Mouse (Mus musculus): Measurements from ENCODE around the gene Kbtbd4. TPM values are rescaled to one million over a fixed set of nuclear protein-coding genes. Genes with fewer than 3 reads are reported as not detected.

Gene Kbtbd4
- total and polyA plus RNA-seq, 2 experiments from 2014 or later = 59.4 to 60.3 TPM

GRCm38 (mm10) chr2:90931829-90932228 is 27.3 kb downstream of the Kbtbd4 start:
- WGBS = 86% methylated on average over 8 of the region's 8 CpGs
- TF ChIP-seq CTCF (IDR thresholded peaks at IDR 0.05; ENCODE audit: low read depth) = no peak
- Histone ChIP-seq H3K36me3 (ENCODE audit: insufficient read depth) (no peaks in the 10 kb centered on the region), H3K4me3 (ENCODE audit: low read depth, low read length) (no peak overlapping the region), H3K9me3 (ENCODE audit: low read length) (no peaks in the 10 kb centered on the region), H3K9ac (no peak overlapping the region), H3K4me1 (ENCODE audit: insufficient read depth) (no peaks in the 10 kb centered on the region), H3K4me2 (ENCODE audit: low read depth) (no peak overlapping the region), H3K27me3 (ENCODE audit: insufficient read depth, low read length) (no peaks in the 10 kb centered on the region), H3K27ac (ENCODE audit: low read depth, low read length) (no peak overlapping the region)
- ATAC-seq (no peak), DNase-seq (no peak)

GRCm38 (mm10) chr2:90932273-90932672 is 27.7 kb downstream of the Kbtbd4 start:
- 82% methylated on average over 2 of the region's 2 CpGs for WGBS
- Histone ChIP-seq H3K36me3 (ENCODE audit: insufficient read depth) (no peaks in the 10 kb centered on the region), H3K4me1 (ENCODE audit: insufficient read depth) (no peaks in the 10 kb centered on the region), H3K27me3 (ENCODE audit: insufficient read depth, low read length) (no peaks in the 10 kb centered on the region), H3K4me3 (ENCODE audit: low read depth, low read length) (no peak overlapping the region), H3K9me3 (ENCODE audit: low read length) (no peaks in the 10 kb centered on the region), H3K4me2 (ENCODE audit: low read depth) (no peak overlapping the region), H3K9ac (no peak overlapping the region), H3K27ac (ENCODE audit: low read depth, low read length) (no peak overlapping the region)
- no peak for TF ChIP-seq CTCF (IDR thresholded peaks at IDR 0.05; ENCODE audit: low read depth)
- no peak for DNase-seq
- no peak for ATAC-seq

GRCm38 (mm10) chr2:90938362-90938761 is 33.8 kb downstream of the Kbtbd4 start:
- ATAC-seq (no peak), DNase-seq (no peak)
- no peak for TF ChIP-seq CTCF (IDR thresholded peaks at IDR 0.05; ENCODE audit: low read depth)
- Histone ChIP-seq H3K4me3 (ENCODE audit: low read depth, low read length) (no peak overlapping the region), H3K9ac (no peak overlapping the region), H3K27me3 (ENCODE audit: insufficient read depth, low read length) (no peaks in the 10 kb centered on the region), H3K9me3 (ENCODE audit: low read length) (no peaks in the 10 kb centered on the region), H3K27ac (ENCODE audit: low read depth, low read length) (no peak overlapping the region), H3K4me1 (ENCODE audit: insufficient read depth) (peaks cover 12% of the 10 kb centered on the region), H3K4me2 (ENCODE audit: low read depth) (no peak overlapping the region), H3K36me3 (ENCODE audit: insufficient read depth) (no peaks in the 10 kb centered on the region)
- 71% methylated on average over 3 of the region's 3 CpGs for WGBS

- no peak for TF ChIP-seq CTCF (IDR thresholded peaks at IDR 0.05; ENCODE audit: low read depth)
- WGBS = 41% methylated on average over 8 of the region's 8 CpGs
Measured at GRCm38 (mm10) chr2:90939750-90940149, 35.2 kb downstream of the Kbtbd4 start.

GRCm38 (mm10) chr2:90940233-90941229 is 36.0 kb downstream of the Kbtbd4 start, which contains the start of gene Celf1:
TSS of gene Celf1 (plus strand) at chr2:90940382.
- H3K9ac ChIP-seq = peak within 1 kb of the TSS; percentile 90
- DNase-seq (peak; percentile 95), ATAC-seq (peak; percentile 98)
- peak within 1 kb of the TSS; percentile 68 for H3K4me2 ChIP-seq (ENCODE audit: low read depth)
- no peaks in the 10 kb centered on the region for H3K36me3 ChIP-seq (ENCODE audit: insufficient read depth)
- H3K4me1 ChIP-seq (ENCODE audit: insufficient read depth) = peaks cover 12% of the 10 kb centered on the region
- H3K4me3 ChIP-seq (ENCODE audit: low read depth, low read length) = peak within 1 kb of the TSS; percentile 98
- no peaks in the 10 kb centered on the region for H3K9me3 ChIP-seq (ENCODE audit: low read length)
- WGBS = 1% methylated on average over 90 of the region's 113 CpGs
- TF ChIP-seq CTCF (IDR thresholded peaks at IDR 0.05; ENCODE audit: low read depth) = peak; percentile 58
- H3K27ac ChIP-seq (ENCODE audit: low read depth, low read length) = peak within 1 kb of the TSS; percentile 94
- no peaks in the 10 kb centered on the region for H3K27me3 ChIP-seq (ENCODE audit: insufficient read depth, low read length)

More at GRCm38 (mm10) chr2:90939750-90940149, 35.2 kb downstream of the Kbtbd4 start:
- no peaks in the 10 kb centered on the region for H3K27me3 ChIP-seq (ENCODE audit: insufficient read depth, low read length)
- peaks cover 12% of the 10 kb centered on the region for H3K4me1 ChIP-seq (ENCODE audit: insufficient read depth)
- ATAC-seq (peak; percentile 12; the same call in 1 of the 2 replicates), DNase-seq (peak; percentile 48)
- no peaks in the 10 kb centered on the region for H3K36me3 ChIP-seq (ENCODE audit: insufficient read depth)
- peak overlapping the region; percentile 94 for H3K27ac ChIP-seq (ENCODE audit: low read depth, low read length)
- H3K9me3 ChIP-seq (ENCODE audit: low read length) = no peaks in the 10 kb centered on the region
- H3K9ac ChIP-seq = peak overlapping the region; percentile 90
- H3K4me2 ChIP-seq (ENCODE audit: low read depth) = peak overlapping the region; percentile 68
- H3K4me3 ChIP-seq (ENCODE audit: low read depth, low read length) = peak overlapping the region; percentile 98

- Histone ChIP-seq H3K9me3 (ENCODE audit: low read length) (no peaks in the 10 kb centered on the region), H3K27me3 (ENCODE audit: insufficient read depth, low read length) (no peaks in the 10 kb centered on the region), H3K36me3 (ENCODE audit: insufficient read depth) (no peaks in the 10 kb centered on the region), H3K4me3 (ENCODE audit: low read depth, low read length) (peak overlapping the region; percentile 98), H3K4me2 (ENCODE audit: low read depth) (peak overlapping the region; percentile 68), H3K27ac (ENCODE audit: low read depth, low read length) (no peak overlapping the region), H3K9ac (peak overlapping the region; percentile 90; the same call in 1 of the 2 replicates), H3K4me1 (ENCODE audit: insufficient read depth) (peaks cover 12% of the 10 kb centered on the region)
- no peak for TF ChIP-seq CTCF (IDR thresholded peaks at IDR 0.05; ENCODE audit: low read depth)
- DNase-seq (no peak), ATAC-seq (no peak)
- WGBS = 34% methylated on average over 2 of the region's 2 CpGs
Measured at GRCm38 (mm10) chr2:90941744-90942143, 37.2 kb downstream of the Kbtbd4 start.

- DNase-seq = no peak
- Histone ChIP-seq H3K9me3 (ENCODE audit: low read length) (no peaks in the 10 kb centered on the region), H3K4me1 (ENCODE audit: insufficient read depth) (no peaks in the 10 kb centered on the region), H3K4me3 (ENCODE audit: low read depth, low read length) (no peak overlapping the region), H3K4me2 (ENCODE audit: low read depth) (no peak overlapping the region), H3K27me3 (ENCODE audit: insufficient read depth, low read length) (no peaks in the 10 kb centered on the region), H3K9ac (no peak overlapping the region), H3K27ac (ENCODE audit: low read depth, low read length) (no peak overlapping the region), H3K36me3 (ENCODE audit: insufficient read depth) (no peaks in the 10 kb centered on the region)
- no peak for TF ChIP-seq CTCF (IDR thresholded peaks at IDR 0.05; ENCODE audit: low read depth)
- ATAC-seq = no peak
- WGBS = 85% methylated on average over 5 of the region's 5 CpGs
Measured at GRCm38 (mm10) chr2:90950149-90950548, 45.6 kb downstream of the Kbtbd4 start.

All from forebrain, postnatal 0 days (tissue).